Mouse (Mus musculus): ENCODE data around the gene Polh. TPM values are rescaled to one million over a fixed set of nuclear protein-coding genes. Genes with fewer than 3 reads are reported as not detected.
A peak's percentile ranks its signal among the peaks of the same experiment; 100 is the strongest.

Polh gene
- total and polyA plus RNA-seq, 2 experiments from 2014 or later = 7.8 to 11.0 TPM

- WGBS = 16% methylated on average over 12 of the region's 12 CpGs
- Histone ChIP-seq H3K27me3 (ENCODE audit: control insufficient read depth, insufficient read depth, low read length) (no peaks in the 10 kb centered on the region), H3K27ac (ENCODE audit: low read depth) (no peak overlapping the region), H3K4me2 (ENCODE audit: low read depth, low read length) (no peak overlapping the region), H3K4me1 (ENCODE audit: control insufficient read depth, insufficient read depth) (no peaks in the 10 kb centered on the region), H3K9ac (replicated peaks; ENCODE audit: low read depth, low read length) (no peak overlapping the region), H3K36me3 (replicated peaks; ENCODE audit: control insufficient read depth, insufficient read depth, low read length) (peaks cover 19% of the 10 kb centered on the region), H3K4me3 (ENCODE audit: low read depth, low read length) (no peak overlapping the region), H3K9me3 (replicated peaks; ENCODE audit: control insufficient read depth, low read length) (no peaks in the 10 kb centered on the region)
- peak; percentile 68 for DNase-seq (ENCODE audit: low spot score)
- TF ChIP-seq EP300 (IDR thresholded peaks at IDR 0.05; ENCODE audit: low read depth) (no peak), CTCF (IDR thresholded peaks at IDR 0.05; ENCODE audit: low read depth) (peak; percentile 91)
- no peak; the same call in 1 of the 2 replicates for ATAC-seq (ENCODE audit: insufficient read depth, low read depth)
Measured at GRCm38 (mm10) chr17:46132058-46132718, 70.3 kb downstream of the Polh start.

- H3K9me3 ChIP-seq (replicated peaks; ENCODE audit: control insufficient read depth, low read length) = no peaks in the 10 kb centered on the region
- H3K4me1 ChIP-seq (ENCODE audit: control insufficient read depth, insufficient read depth) = no peaks in the 10 kb centered on the region
- no peak for DNase-seq (ENCODE audit: low spot score)
- H3K9ac ChIP-seq (replicated peaks; ENCODE audit: low read depth, low read length) = no peak overlapping the region
- 0 out of 2 replicates have a peak overlapping the region, but pooled peaks have one; percentile 1 for H3K27ac ChIP-seq (ENCODE audit: low read depth)
- 0 out of 2 replicates have a peak, but pooled peaks have one; percentile 10 for ATAC-seq (ENCODE audit: insufficient read depth, low read depth)
- peaks cover 41% of the 10 kb centered on the region for H3K36me3 ChIP-seq (replicated peaks; ENCODE audit: control insufficient read depth, insufficient read depth, low read length)
- H3K4me2 ChIP-seq (ENCODE audit: low read depth, low read length) = no peak overlapping the region
- 68% methylated on average over 13 of the region's 13 CpGs for WGBS
- no peak overlapping the region for H3K4me3 ChIP-seq (ENCODE audit: low read depth, low read length)
- TF ChIP-seq CTCF (IDR thresholded peaks at IDR 0.05; ENCODE audit: low read depth) (no peak), EP300 (IDR thresholded peaks at IDR 0.05; ENCODE audit: low read depth) (no peak)
- H3K27me3 ChIP-seq (ENCODE audit: control insufficient read depth, insufficient read depth, low read length) = no peaks in the 10 kb centered on the region
Measured at GRCm38 (mm10) chr17:46129741-46130498, 72.5 kb downstream of the Polh start.

- no peak overlapping the region for H3K4me2 ChIP-seq (ENCODE audit: low read depth, low read length)
- peaks cover 60% of the 10 kb centered on the region for H3K36me3 ChIP-seq (replicated peaks; ENCODE audit: control insufficient read depth, insufficient read depth, low read length)
- no peak overlapping the region for H3K27ac ChIP-seq (ENCODE audit: low read depth)
- peaks cover 11% of the 10 kb centered on the region for H3K4me1 ChIP-seq (ENCODE audit: control insufficient read depth, insufficient read depth)
- H3K4me3 ChIP-seq (ENCODE audit: low read depth, low read length) = no peak overlapping the region
- H3K27me3 ChIP-seq (ENCODE audit: control insufficient read depth, insufficient read depth, low read length) = no peaks in the 10 kb centered on the region
- TF ChIP-seq EP300 (IDR thresholded peaks at IDR 0.05; ENCODE audit: low read depth) = no peak
- no peak for TF ChIP-seq CTCF (IDR thresholded peaks at IDR 0.05; ENCODE audit: low read depth)
- no peak overlapping the region for H3K9ac ChIP-seq (replicated peaks; ENCODE audit: low read depth, low read length)
- WGBS = 71% methylated on average over 6 of the region's 6 CpGs
- no peaks in the 10 kb centered on the region for H3K9me3 ChIP-seq (replicated peaks; ENCODE audit: control insufficient read depth, low read length)
- DNase-seq (ENCODE audit: low spot score) (no peak), ATAC-seq (ENCODE audit: insufficient read depth, low read depth) (no peak)
Measured at GRCm38 (mm10) chr17:46127814-46128493, 74.5 kb downstream of the Polh start.

GRCm38 (mm10) chr17:46126608-46127007, 75.8 kb downstream of the Polh start:
- TF ChIP-seq CTCF (IDR thresholded peaks at IDR 0.05; ENCODE audit: low read depth) (no peak), EP300 (IDR thresholded peaks at IDR 0.05; ENCODE audit: low read depth) (no peak)
- Histone ChIP-seq H3K36me3 (replicated peaks; ENCODE audit: control insufficient read depth, insufficient read depth, low read length) (peaks cover 66% of the 10 kb centered on the region), H3K27ac (ENCODE audit: low read depth) (no peak overlapping the region), H3K9me3 (replicated peaks; ENCODE audit: control insufficient read depth, low read length) (no peaks in the 10 kb centered on the region), H3K27me3 (ENCODE audit: control insufficient read depth, insufficient read depth, low read length) (no peaks in the 10 kb centered on the region), H3K9ac (replicated peaks; ENCODE audit: low read depth, low read length) (no peak overlapping the region), H3K4me2 (ENCODE audit: low read depth, low read length) (no peak overlapping the region), H3K4me3 (ENCODE audit: low read depth, low read length) (no peak overlapping the region), H3K4me1 (ENCODE audit: control insufficient read depth, insufficient read depth) (peaks cover 14% of the 10 kb centered on the region)
- 72% methylated on average over 6 of the region's 6 CpGs for WGBS
- ATAC-seq (ENCODE audit: insufficient read depth, low read depth) = no peak
- DNase-seq (ENCODE audit: low spot score) = no peak

GRCm38 (mm10) chr17:46123953-46124700, 78.3 kb downstream of the Polh start:
- no peaks in the 10 kb centered on the region for H3K9me3 ChIP-seq (replicated peaks; ENCODE audit: control insufficient read depth, low read length)
- no peak overlapping the region for H3K4me3 ChIP-seq (ENCODE audit: low read depth, low read length)
- no peak for DNase-seq (ENCODE audit: low spot score)
- H3K27ac ChIP-seq (ENCODE audit: low read depth) = peak overlapping the region; percentile 72
- H3K9ac ChIP-seq (replicated peaks; ENCODE audit: low read depth, low read length) = no peak overlapping the region
- WGBS = 57% methylated on average over 12 of the region's 12 CpGs
- peak; percentile 62 for ATAC-seq (ENCODE audit: insufficient read depth, low read depth)
- no peaks in the 10 kb centered on the region for H3K27me3 ChIP-seq (ENCODE audit: control insufficient read depth, insufficient read depth, low read length)
- H3K4me1 ChIP-seq (ENCODE audit: control insufficient read depth, insufficient read depth) = peaks cover 14% of the 10 kb centered on the region
- no peak overlapping the region for H3K4me2 ChIP-seq (ENCODE audit: low read depth, low read length)
- 0 out of 2 replicates have a peak, but pooled peaks have one; percentile 24 for TF ChIP-seq EP300 (IDR thresholded peaks at IDR 0.05; ENCODE audit: low read depth)
- no peak; the same call in 1 of the 2 replicates for TF ChIP-seq CTCF (IDR thresholded peaks at IDR 0.05; ENCODE audit: low read depth)
- H3K36me3 ChIP-seq (replicated peaks; ENCODE audit: control insufficient read depth, insufficient read depth, low read length) = peaks cover 79% of the 10 kb centered on the region
